Mouse (Mus musculus): ENCODE results near the gene Naa35.

Gene Naa35

DNA sequence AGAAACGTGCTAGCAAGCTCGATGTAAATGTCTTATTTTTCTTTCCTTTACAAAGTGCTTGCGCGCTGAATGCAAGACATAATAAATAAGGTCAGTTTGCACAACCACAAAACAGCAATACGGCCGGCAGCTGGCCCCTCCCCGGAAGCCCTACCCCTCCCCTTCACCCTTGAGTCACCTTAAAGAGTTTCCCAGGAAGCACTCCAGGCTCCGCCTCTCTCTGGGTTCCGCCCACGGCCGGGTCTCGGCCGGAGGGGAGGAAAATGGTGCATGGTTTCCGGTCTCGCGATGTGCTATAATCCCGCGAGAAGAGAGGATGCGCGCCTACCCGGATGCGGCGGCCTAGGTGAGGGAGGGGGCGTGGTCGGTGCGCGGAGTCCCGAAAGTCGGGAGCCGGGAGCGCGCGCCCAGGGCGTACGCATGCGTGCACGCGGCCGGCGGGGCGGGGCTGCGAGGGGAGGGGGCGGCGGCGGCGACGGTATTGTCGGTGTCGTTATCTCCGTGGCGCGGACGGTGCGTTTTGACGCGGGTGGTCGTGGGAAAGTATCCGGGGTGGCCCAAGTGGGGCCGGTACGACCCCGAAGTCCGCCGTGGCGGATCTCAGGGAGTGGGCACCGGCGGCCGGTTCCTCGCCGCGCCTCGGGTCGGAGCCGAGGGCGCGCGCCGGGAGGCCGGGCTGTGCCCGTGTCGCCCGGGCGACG lies at the start of gene Naa35, which contains the start of gene Agtpbp1:
Naa35 (plus strand) TSS at position 313 of the 701 bp plus-strand sequence.
Agtpbp1 (minus strand) TSS at position 281 of the 701 bp plus-strand sequence.
- DNase-seq (ENCODE audit: low spot score in 2 of 2): peak; percentile 97 to 99

DNA sequence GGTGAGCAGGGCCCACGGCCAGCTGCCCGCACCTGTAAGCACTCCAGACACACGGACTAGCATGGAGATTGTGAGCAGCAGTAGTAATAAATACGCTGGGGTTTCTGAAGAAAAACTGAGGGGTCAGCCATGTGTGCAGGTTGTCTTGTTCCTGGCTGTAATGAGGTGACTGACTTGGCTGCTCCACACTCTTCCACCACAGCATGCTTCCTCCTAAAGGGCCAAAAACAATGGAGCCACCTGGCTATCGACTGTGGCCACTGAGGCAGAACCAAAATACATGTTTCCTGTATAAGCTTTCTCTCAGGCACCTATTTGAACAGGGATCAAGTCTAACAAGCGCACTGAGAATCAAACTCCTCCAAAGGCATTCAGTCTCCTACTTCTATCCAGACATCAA lies 49.3 kb upstream of the Naa35 start:
- no peak for DNase-seq (ENCODE audit: low spot score in 2 of 2)

DNA sequence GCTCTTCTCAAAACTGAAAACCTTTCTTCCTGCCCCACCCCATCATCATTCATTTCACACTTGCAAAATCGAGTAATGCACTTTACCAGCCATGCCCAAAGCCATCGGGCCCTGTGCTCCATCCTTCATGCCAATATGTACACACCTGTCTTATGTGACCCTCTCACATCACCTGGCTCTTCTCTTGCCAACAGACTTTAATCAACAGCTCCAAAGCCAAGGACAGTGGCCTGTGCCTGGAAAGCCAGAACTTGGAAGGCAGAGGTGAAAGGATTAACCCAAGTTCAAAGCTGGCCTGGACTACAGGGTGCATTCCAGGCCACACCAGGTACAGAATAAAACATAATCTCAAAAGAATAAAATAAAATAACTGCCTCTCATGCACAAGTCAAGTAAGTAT lies 48.4 kb upstream of the Naa35 start:
- DNase-seq (ENCODE audit: low spot score in 2 of 2): no peak

DNA sequence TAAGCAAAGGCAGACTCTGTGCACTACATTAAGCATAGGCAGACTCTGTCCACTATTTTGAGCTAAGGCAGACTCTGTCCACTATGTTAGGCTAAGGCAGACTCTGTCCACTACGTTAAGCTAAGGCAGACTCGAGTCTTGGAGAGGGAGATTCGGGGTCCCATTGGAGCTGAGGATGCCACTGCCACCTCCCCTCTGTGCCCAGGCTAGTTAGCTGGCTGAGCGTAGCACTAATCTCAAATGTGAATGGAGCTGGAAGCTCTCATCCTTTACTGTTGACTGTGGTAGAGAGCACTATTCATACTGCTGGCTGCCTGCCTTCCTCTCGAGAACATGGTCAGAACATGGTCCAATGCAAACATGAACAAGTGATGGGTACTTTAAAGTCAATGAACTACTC lies 46.4 kb upstream of the Naa35 start:
- no peak for DNase-seq (ENCODE audit: low spot score in 2 of 2)

DNA sequence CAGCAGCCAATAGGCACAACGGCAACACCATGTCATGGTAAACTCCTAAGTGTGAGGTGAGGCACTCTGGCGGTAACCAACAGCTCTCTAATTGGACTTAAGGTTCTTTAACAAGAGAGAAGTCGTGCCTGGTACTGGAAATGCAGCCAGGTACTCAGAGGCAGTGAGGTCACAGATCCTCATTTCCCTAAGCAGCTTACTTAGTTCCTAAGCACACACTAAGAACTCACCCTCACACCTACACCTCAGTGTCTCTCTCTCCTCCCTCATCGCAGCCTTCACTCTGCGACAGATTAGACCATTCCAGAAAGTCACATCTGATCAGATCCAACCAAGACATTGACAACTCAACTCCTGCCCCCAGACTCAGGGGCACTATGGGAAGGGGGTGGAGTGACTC lies 45.0 kb upstream of the Naa35 start:
- DNase-seq (ENCODE audit: low spot score in 2 of 2): no peak

DNA sequence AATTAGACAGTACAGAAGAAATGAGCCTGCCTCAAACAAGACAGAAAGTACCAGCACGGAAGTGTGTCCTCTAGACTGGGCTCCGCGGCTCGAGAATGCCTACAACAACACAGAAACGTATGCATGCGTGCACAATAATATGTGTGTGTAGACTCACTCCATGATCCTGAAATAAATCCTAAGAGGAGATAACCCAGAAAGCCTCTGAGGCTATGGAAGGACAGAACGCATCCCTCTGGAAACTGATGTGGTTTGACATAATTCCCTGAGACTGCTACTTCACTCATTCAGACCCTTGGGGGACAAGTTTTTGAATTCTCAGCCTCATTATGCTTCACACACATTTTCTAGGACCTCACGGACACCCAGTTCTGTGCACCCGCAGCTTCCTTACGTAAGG lies 42.6 kb upstream of the Naa35 start:
- DNase-seq (ENCODE audit: low spot score in 2 of 2): no peak

DNA sequence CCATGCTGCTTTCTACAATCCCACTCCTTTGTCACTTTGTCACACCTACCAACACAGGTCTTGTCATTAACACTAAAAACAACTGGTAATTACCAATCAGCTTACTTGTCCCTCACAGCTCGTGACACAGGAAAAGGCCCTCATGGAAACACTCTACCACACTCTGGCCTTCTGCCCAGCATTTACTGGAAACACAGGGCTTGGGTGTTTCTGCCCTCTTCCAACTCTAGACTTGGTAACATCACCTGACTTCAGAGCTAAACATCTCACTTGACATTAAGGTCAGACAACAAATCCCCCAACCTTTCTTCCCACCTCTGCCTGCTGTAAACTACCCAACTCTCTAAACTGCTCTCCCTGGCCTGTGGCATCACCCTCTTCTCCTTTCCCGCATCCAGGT lies 38.0 kb upstream of the Naa35 start:
- no peak for DNase-seq (ENCODE audit: low spot score in 2 of 2)

DNA sequence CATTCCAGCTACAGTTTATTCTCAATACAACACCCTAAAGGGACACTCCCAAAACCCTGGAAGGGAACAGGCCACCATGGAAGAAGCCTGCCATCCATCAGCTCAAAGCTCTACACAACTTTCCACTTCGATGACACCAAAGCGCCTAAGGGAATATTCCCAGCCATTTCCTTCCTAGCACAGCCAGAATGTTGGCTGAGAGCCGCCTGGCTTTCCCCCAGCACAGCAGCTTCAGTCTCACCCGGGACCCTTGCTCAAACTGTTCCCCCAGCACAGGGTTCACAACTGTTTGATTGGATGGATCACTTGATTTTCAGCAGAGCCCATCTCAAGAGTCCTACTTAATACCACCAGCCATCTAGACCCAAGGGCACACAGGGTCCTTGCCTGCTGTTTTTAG lies 37.3 kb upstream of the Naa35 start:
- no peak for DNase-seq (ENCODE audit: low spot score in 2 of 2)

DNA sequence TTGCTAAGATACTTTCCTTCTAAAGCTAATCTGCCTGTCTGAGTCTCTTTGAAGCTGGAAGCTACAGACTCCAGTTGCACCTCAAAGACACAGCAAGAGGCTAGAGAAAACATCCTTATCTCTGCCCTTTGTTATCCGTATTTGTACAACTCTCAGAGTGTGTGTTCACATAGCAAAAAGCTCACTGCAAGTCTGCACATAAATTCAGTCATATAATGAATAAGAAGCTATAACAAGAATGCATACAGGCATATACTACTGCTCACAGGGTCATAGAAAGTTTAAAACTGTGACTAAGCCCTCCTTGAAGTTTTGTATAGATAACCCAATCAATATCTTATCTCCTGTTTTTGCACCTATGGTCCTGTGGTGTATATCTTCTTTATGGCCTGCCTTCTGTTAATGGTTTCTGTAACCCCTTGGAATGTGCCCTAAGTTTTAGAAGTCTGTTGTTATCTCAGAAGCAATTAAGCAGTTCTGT lies 35.7 kb upstream of the Naa35 start:
- no peak for DNase-seq (ENCODE audit: low spot score in 2 of 2)

DNA sequence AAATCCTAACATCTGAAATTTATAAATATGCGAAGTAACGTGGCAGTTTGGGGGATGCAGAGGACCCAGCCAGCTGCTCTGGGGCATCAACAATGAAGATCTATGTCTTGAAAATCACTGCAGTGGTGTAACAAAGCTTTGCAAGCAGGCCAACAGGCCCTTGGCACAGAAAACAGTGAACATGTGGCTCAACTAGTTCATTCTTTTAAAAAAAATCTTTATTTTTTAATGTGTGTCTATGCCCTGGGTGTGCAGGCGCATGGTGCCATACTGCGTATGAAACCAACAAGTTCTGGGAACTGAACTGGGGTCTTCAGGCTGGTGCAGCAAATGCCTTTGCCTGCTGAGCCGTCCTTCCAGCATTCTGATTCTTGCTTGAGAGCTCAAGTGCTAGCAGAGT lies 32.8 kb upstream of the Naa35 start:
- DNase-seq (ENCODE audit: low spot score in 2 of 2): no peak

DNA sequence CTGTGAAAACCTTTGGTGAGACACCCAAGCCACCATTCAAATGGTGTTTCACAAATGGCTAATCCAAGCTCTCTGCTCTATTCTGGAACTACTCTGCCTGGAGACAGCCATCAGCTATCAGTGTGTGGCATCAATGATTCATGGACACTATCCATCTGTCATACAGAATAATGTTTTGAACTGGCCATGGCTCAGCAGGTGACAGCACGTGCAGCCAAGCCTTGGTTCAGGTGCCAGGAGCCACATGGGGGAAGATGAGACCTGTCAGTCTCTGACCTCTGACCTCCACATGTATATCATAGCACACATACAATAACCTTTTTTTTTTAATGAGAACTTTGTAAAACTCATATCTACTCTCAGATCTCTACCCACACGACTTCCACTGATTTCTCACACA lies 32.3 kb upstream of the Naa35 start:
- DNase-seq (ENCODE audit: low spot score in 2 of 2): no peak

DNA sequence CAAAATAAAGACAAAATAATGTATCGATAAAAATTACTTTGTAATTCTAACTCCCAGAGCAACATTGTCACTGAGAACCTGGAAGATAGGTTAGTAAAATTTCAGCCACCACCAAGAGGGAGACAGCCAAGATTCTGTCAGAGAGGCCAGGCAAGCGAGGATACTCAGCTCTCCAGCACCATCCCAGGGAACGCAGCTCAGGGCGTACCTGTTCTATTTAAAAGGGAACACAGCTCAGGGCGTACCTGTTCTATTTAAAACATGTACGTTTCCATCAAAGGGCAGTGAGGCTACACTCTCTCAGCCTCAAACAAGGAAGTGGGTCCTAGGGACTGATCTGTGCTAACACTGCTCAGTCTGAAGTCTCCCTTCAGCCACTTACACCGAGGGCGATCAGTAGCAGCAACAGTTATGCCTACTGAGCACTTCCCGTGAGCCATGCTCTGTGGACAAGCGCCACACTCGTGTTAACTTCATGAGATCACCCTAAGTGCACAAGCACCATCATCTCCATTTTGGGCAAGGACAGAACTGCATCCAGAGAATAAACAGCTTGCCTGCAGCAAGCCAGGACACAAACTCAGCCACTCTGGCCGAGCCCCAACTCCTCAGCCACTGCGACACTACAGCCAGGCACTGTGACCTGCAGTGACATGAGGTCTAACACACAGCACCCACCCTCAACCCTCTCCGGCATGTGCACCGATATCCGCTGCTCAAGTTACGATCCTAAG lies 30.1 kb upstream of the Naa35 start:
- peak in 1 of 2 experiments; percentile 12 for DNase-seq (ENCODE audit: low spot score in 2 of 2)

DNA sequence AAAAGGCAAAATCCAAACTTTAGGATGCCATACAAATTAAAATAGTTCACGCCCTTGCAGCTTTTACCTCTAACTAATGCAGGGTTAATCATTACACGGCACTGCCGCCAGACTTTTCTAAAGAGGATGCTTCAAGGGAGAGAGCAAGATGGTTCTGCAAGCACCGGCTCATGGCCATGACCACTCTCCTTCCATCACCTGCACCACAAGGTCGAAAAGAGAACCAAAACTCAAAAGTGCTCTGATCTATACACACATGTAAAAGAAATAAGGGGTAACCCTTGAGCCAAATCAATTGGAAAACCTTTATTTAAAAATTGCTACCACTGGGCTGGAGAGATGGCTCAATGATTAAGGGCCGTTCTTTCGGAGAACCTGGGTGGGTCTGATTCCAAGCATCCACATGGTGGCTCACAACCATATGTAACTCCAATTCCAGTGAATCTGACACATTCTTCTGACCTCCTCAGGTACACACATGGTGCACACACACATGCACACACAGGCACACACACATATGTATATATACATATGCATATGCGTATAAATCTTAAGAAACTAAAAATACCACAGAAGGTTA lies 29.4 kb upstream of the Naa35 start:
- DNase-seq (ENCODE audit: low spot score in 2 of 2): no peak

DNA sequence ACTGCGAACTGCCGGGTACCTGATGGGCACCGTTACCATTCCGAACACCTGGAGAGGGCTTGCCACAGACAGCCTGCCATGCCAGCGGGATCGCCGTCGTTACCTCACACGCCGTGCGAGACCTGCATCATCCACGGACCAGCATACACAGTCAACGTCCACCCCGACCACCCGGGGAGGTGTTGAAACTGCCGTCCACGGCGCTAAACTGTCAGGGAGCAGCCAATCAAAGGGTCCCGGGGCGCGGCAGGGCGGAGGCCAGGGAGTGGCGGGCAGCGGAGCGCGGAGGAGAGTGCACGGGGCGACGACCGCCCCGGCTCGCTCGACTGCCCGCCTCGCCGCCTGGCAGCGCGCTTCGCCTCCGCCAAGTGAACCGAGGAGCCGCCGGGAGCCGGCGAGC lies 28.4 kb upstream of the Naa35 start:
- peak in 1 of 2 experiments; percentile 46 for DNase-seq (ENCODE audit: low spot score in 2 of 2)

DNA sequence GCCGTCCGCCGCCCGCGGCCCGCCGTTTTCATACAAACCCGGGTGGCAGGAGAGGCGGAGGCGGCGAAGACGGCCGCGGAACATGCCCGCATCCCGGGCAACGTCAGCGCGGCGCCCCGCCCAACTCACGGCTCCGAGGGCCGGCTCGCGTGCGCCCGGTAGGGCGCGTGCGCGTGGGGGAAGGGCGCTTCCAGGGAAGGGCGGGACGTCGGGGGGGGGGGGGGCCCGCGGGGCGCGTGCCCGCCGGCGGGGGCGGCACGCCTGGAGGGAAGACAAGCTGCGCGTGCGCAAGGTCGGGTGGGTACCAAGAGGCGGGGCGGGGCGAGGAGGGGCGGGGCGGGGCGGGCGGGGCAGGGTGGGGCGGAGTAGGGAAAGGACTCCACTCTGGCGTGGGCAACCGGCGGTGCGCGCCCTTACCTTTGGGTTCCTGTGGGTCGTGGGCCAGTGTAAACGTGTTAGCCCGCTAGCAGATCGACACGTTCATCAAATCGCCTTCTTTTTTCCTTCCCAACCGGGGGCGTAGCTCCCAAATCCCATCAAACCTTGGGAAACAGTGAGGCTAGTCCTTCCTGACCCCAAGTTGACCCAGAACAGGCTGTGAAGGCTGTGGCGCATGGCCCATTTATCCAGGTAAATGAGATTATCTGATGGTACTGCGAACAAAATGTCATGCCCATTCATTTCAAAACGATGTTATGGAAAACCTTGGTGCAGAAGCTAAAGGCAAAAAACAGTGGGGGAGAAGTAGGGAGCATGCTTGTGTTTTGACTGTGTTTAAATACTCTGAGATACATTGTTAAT lies 27.7 kb upstream of the Naa35 start:
- DNase-seq (ENCODE audit: low spot score in 2 of 2): peak; percentile 72 to 81

DNA sequence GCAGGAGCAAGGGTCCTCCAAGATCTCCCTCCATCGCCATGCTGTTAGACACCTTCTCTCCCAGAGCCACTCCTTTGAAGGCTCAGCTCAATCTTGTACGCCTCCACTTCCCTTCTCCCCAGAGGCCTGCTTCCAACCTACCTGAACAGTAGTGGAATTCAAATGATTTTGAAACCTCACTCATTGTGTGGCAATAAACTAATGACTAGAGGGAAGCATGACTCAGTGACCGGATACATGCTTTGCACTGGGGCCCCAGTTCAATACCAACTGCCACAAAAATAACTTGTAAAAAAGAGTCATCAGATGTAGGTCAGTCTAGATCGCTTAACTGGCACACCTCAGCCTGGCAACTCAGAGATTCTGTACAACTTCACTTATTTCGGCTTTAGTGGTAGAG lies 26.3 kb upstream of the Naa35 start:
- DNase-seq (ENCODE audit: low spot score in 2 of 2): no peak

DNA sequence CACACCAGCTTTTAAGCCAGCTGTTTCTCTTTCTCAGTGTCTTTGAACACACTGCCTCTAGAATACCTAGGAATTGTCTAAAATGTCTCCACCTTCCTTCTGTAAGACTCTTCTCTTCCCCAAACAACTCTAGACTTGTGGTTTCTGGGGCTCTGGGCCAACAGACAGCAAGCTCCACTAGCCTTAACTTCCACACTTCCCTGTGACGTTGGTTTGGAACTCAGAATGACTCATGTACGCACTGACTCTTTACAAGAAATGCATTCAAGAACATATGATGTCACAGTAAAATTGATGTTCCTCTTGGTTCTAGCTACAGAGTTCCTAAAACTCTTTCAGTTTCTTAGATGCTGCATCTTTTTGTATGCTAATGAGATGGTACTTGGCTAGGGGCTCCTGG lies 22.6 kb upstream of the Naa35 start:
- DNase-seq (ENCODE audit: low spot score in 2 of 2): no peak

DNA sequence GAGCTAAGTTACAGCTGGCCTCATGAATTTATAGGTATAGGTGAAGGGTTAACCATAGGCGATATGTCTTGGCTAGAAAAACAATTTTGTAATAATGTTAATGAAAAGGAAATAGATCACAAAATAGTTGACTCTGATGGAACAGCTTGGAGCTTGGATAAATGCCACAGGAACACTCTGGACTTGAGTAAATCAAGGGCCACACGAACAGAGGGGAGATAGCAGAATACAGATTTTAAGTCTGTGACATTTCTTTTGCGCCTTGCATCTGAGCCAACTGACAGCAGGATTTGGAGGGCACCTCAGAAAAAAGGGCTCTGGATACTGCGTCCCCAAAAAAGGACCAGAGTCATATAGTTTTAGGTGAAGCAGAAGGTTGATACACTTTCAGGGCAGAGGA lies 20.6 kb upstream of the Naa35 start:
- no peak for DNase-seq (ENCODE audit: low spot score in 2 of 2)

DNA sequence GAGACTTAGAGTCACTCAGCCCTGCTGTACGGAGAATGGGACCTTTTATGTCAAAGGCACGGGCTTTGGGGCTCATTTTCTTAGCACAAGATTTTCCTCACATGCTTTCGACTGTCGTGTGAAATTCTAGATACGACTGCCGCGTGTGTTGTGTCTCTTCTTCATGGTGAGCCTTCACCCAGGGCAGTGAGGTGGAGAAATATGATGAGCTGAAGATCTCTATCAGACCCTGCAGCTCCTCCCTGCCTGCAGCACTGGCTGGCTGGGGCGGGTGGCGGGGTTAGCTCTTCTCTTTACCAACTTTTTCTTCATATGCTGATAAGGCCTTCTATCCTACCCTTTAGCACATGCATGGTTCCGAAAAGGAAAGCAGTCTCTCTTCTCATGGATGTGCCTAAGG lies 20.1 kb upstream of the Naa35 start:
- no peak for DNase-seq (ENCODE audit: low spot score in 2 of 2)

DNA sequence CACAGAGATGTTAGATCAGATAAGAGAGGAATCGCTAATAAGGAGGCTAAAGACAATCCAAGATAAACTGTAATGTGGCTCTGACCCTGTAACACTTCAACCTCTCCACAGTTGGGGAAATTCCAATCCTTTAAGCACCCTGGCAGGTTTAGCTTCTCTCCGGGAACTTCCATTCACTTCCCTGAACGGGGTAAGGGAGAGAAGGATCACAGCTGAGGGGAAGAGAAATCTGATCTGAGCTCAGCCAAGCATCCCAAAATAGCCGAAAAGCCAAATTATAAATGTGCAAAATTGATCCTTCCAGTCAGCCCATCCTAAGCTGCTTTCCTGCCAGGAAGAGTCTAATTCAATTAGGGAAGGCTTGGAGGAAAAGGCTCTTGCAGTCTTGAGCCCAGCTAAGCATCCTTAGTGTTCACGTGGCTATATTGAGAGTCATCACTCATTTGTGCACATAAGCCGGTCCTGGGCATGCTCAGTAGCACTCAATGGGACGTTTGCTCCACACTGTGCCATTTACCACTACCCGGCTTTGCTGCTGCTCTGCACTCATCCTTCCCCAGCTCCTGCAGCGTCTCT lies 19.0 kb upstream of the Naa35 start:
- DNase-seq (ENCODE audit: low spot score in 2 of 2): no peak

DNA sequence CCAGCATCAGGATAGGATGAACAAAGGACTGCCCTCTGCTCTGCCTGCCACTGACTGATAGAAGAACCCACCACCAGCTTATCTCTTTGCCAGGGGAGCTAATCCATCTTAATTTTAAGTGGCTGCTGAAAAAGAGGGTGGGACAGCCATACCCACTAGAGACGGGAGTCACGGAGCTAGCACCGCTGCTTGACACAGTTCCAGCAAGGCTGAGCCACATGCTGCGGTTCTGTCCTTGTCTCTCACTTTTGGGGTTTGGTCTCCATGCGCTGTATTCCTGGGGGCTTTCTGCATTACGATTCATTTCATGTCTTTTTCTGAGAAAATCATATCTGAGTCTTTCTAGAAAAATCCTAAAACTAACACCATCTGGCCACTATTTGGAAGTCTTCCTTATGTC lies 14.0 kb upstream of the Naa35 start:
- DNase-seq (ENCODE audit: low spot score in 2 of 2): no peak

DNA sequence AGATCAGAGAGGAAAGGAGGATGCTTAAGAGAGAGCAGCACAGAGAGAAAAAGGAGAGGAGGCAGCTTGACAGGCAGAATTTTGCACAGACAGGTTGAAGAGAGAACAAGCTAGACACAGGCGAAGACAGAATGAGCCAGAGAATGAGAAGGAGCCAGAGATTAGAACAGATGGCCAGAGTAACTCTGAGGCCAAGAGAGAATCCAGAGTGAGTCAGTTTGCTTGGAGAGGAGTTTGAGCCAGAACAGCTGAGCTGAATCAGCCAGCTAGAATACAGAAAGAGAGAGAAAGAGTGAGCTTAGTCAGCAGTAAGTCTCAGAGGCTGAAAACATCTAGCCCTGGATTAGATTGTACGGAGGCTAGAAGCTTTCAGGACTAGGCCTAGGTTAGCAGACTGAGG lies 12.5 kb upstream of the Naa35 start:
- peak in 1 of 2 experiments; percentile 70 for DNase-seq (ENCODE audit: low spot score in 2 of 2)
